Mouse (Mus musculus) erythroblast, embryonic 14.5 days (primary cell): ENCODE measurements around the gene Ptprn2. TPM values are rescaled to one million over a fixed set of nuclear protein-coding genes. Genes with fewer than 3 reads are reported as not detected.

Source experiments
- H3K27me3 ChIP-seq: 2 replicates; pipeline ENCODE4 v1.6.1; 2012; ENCODE audit warnings: inconsistent platforms; ENCODE audit not compliant: control insufficient read depth
- H3K36me3 ChIP-seq: 2 replicates; pipeline ENCODE4 v1.6.1; 2012; ENCODE audit warnings: mild to moderate bottlenecking, inconsistent platforms; ENCODE audit not compliant: control insufficient read depth
- H3K4me1 ChIP-seq: 2 replicates; pipeline ENCODE4 v1.6.1; 2012; ENCODE audit warnings: inconsistent platforms; ENCODE audit not compliant: control insufficient read depth
- H3K4me3 ChIP-seq: replicated peaks from 2 replicates; pipeline ENCODE3; 2012; ENCODE audit warnings: moderate library complexity, mild to moderate bottlenecking, inconsistent platforms
- H3K9me3 ChIP-seq: 2 replicates; pipeline ENCODE4 v1.6.1; 2012; ENCODE audit warnings: low read length, inconsistent platforms, mixed read lengths; ENCODE audit not compliant: control insufficient read depth
- GATA1 ChIP-seq: IDR thresholded peaks from 2 replicates; pipeline ENCODE4 v1.6.1; 2012; ENCODE audit warnings: low read length, inconsistent platforms, mixed read lengths
- TAL1 ChIP-seq: IDR thresholded peaks from 3 replicates; pipeline ENCODE4 v1.6.1; 2012; ENCODE audit warnings: low read length, inconsistent platforms, mixed read lengths
- polyA plus RNA-seq: library from polyadenylated mRNA; stranded (reverse); fragments of >175 nt; gene quantifications from 2 replicates; pipeline ENCODE4 v1.2.3, GENCODE M21; 2012

Gene Ptprn2
- polyA plus RNA-seq, 1 experiment, result 0.03 TPM

DNA sequence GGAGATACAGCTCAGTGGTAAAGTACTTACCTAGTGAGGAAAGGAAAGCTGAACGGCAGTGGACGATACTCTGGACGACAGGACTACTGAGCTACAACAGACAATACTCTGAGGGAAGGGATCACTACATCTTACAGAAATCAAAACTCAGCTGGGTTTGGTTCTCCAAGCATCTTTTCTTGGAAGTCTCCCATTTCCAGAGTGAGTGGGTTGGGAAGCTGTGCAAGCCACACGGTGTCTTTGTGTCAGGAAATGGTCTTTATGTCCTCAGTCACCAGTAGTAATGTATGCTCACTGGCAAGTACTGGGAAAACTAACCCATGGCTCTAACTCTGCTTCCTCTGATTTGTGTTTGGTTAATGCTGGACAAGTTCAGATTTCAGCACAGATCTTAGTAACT, 724.9 kb downstream of the Ptprn2 start:
- Histone ChIP-seq H3K27me3 (no peaks in the 10 kb centered on the region), H3K4me1 (no peaks in the 10 kb centered on the region), H3K4me3 (no peak overlapping the region), H3K9me3 (no peaks in the 10 kb centered on the region), H3K36me3 (no peaks in the 10 kb centered on the region)
- TF ChIP-seq GATA1 (no peak), TAL1 (no peak)

DNA sequence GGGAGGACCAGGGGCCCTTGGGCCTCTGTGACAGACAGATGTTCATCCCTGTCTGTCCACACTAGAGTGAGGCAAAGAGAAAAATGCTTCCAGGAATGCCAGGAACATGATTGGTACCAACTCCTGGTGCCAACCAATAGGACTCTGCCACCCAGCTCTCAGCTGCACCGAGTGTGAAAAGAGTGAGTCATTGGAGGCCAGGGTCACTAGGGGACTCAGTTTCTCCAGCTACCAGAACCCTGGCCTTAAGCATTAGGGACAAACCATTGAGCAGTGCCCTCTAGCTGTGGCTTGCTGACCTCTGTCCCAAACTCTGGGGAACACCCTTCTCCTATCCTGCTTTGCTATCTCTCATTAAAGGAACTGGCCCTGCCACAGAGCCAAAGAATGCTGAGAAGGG, 728.0 kb downstream of the Ptprn2 start:
- no peak for TF ChIP-seq TAL1
- no peak for TF ChIP-seq GATA1
- no peaks in the 10 kb centered on the region for H3K27me3 ChIP-seq
- no peak overlapping the region for H3K4me3 ChIP-seq
- H3K4me1 ChIP-seq, result no peaks in the 10 kb centered on the region
- no peaks in the 10 kb centered on the region for H3K9me3 ChIP-seq
- H3K36me3 ChIP-seq, result no peaks in the 10 kb centered on the region

DNA sequence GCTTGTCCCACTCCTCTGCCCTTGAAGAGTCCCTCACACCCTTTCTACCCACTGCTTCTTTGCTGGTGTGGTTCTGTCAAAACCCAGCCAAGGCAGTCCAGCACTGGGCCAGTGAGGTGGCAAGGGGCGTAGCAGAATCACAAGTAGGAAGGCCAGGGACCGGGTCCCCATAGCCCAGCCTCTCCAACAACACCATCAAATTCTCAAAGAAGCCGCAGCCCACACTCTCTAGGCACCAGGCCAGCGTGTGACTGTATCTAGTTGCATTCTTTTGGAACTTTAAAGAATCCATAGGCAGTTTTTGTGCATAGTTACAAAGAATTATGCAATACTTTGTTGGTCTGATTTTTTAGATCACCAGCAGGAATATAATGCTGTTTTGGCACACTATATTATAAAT, 728.8 kb downstream of the Ptprn2 start:
- TF ChIP-seq GATA1, result no peak
- TF ChIP-seq TAL1, result no peak
- H3K36me3 ChIP-seq, result no peaks in the 10 kb centered on the region
- H3K4me1 ChIP-seq, result no peaks in the 10 kb centered on the region
- H3K27me3 ChIP-seq, result no peaks in the 10 kb centered on the region
- H3K9me3 ChIP-seq, result no peaks in the 10 kb centered on the region
- H3K4me3 ChIP-seq, result no peak overlapping the region

DNA sequence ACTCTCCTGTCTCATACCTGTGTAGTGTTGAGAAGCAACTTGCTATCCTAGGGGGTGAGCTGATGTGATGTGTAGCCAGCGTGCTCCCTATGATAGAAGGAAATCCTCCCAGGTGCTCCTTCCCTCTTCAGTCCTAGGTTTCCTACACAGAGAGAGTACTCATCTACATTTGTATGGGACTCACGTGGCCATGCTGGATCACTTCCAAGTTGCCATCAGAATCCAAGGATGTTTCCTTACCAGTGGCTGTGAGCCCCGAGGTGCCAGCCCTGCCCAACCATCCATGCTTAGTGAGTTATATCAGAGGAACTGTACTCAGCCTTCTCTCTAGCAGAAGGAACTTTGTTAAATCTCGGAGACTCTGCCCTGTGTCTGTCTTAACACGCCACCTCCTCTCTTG, 729.4 kb downstream of the Ptprn2 start:
- Histone ChIP-seq H3K4me3 (no peak overlapping the region), H3K36me3 (no peaks in the 10 kb centered on the region), H3K9me3 (no peaks in the 10 kb centered on the region), H3K27me3 (no peaks in the 10 kb centered on the region), H3K4me1 (no peaks in the 10 kb centered on the region)
- TF ChIP-seq TAL1 (no peak), GATA1 (no peak)

DNA sequence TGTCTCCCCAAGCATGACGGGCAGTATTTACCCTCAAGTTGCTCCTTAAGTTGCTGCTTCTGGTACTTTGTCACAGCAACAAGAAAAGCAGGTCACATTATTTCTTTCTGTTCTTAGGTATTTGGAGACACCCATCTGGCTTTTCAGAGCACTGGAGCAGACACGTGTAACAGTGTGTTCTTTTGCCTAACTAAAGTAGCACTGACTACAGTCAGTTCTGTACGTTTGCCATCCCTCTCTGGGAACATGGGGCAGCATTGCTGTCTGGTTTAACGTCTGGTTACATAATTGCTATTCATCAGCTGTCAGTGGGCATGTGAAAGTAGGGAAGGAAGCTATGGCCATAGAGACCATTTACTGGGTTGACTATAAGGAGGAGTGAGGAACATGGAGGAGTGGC, 736.4 kb downstream of the Ptprn2 start:
- Histone ChIP-seq H3K27me3 (no peaks in the 10 kb centered on the region), H3K36me3 (no peaks in the 10 kb centered on the region), H3K9me3 (no peaks in the 10 kb centered on the region), H3K4me3 (no peak overlapping the region), H3K4me1 (no peaks in the 10 kb centered on the region)
- no peak for TF ChIP-seq TAL1
- no peak for TF ChIP-seq GATA1

DNA sequence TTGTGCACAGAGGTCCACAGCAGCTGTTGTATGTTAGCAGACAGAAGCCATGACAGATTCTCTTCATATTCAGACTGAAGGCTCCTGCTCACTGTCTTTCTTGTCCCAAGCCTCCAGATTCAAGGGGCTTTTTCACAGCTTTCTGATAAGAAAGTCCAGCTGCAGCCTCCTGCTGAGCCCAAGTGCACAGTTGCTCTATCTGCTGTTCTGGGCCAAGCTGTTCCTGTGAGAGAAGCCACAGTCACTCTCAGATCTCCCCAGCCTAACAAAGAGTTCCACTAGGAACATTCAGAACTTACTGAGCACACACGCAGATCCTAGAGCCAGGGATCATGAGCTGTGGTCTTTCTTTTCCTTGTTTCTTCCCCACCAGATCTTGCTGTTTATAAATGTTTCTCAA, 738.5 kb downstream of the Ptprn2 start:
- H3K27me3 ChIP-seq, result no peaks in the 10 kb centered on the region
- no peaks in the 10 kb centered on the region for H3K4me1 ChIP-seq
- no peaks in the 10 kb centered on the region for H3K36me3 ChIP-seq
- no peaks in the 10 kb centered on the region for H3K9me3 ChIP-seq
- TF ChIP-seq GATA1 (no peak), TAL1 (no peak)
- no peak overlapping the region for H3K4me3 ChIP-seq

DNA sequence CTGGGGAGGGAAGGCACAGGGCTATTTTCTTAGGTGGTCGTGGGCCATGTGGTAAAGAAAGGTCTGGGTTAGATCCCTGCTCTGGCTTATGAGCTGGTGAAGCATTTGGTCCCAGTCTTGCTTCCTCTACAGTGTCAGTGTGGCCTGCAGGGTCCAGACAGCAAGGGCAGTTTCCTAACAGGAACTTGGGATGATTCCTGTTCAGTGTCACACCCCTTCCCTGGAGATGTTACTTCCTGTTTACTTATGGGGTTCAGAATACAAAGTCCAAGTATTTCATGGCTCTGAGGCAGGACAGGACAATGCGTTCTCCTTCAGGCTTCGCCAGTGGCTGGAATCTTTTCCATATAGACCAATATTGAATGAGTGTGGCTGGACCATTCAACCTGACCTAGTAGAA, 741.7 kb downstream of the Ptprn2 start:
- no peaks in the 10 kb centered on the region for H3K36me3 ChIP-seq
- no peaks in the 10 kb centered on the region for H3K9me3 ChIP-seq
- no peak for TF ChIP-seq TAL1
- no peak for TF ChIP-seq GATA1
- H3K27me3 ChIP-seq, result no peaks in the 10 kb centered on the region
- no peaks in the 10 kb centered on the region for H3K4me1 ChIP-seq
- H3K4me3 ChIP-seq, result no peak overlapping the region

DNA sequence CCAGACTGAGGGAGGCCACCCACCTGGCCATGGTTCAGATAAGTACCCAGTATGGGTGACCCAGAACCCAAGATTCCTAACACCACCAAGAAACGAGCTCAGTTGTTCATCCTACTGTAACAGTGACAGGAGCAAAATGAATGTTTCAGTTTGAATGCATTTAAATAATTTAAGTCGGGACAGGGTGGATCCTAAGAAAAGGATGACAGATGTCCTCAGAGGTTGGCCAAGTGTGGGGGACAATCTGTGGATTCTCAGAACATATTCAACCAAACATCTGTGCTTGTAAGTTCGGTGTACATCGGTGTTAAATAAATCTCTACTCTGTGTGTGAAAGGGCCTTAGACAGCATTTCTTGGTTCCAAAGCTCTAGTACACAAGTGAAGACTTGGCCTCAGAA, 743.9 kb downstream of the Ptprn2 start:
- H3K36me3 ChIP-seq, result no peaks in the 10 kb centered on the region
- TF ChIP-seq GATA1, result no peak
- no peak for TF ChIP-seq TAL1
- no peak overlapping the region for H3K4me3 ChIP-seq
- H3K27me3 ChIP-seq, result no peaks in the 10 kb centered on the region
- no peaks in the 10 kb centered on the region for H3K9me3 ChIP-seq
- H3K4me1 ChIP-seq, result no peaks in the 10 kb centered on the region

DNA sequence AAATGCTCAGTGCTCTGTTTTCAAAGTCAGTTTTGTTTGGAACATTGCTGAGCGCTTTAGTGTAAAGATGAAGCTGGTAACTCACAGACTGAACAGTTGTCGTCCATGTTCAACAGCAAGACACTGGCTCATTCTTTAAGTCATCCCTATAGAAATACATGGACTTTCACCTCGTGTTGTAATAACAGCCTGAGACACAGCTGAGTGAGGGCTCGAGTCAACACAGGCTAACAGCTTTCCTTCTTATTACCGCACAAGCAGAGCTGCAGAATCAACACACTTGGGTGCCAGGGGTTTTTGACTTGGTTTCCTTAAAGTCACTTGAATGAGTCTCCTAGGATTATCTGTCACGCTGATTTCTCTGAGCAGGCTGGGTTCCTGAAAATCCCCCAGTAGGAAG, 744.8 kb downstream of the Ptprn2 start:
- Histone ChIP-seq H3K36me3 (no peaks in the 10 kb centered on the region), H3K4me3 (no peak overlapping the region), H3K27me3 (no peaks in the 10 kb centered on the region), H3K4me1 (no peaks in the 10 kb centered on the region), H3K9me3 (no peaks in the 10 kb centered on the region)
- TF ChIP-seq TAL1, result no peak
- TF ChIP-seq GATA1, result no peak

DNA sequence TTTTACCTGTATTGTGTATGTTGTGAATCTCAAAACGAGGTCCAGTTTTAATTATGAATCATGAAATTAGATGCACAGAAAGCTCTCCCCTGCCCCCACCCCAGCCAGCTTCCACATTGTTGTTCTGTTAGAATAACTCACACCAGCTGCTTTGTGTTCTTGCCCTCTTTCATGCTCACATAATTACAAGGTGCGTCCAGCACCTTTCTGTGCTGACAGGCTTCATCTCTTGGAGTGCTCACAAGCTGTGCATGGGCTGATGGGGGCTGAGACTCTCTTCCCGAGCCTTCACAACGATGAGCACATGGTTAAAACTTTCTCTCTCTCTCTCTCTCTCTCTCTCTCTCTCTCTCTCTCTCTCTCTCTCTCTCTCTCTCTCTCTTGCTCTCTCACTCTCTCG, 746.3 kb downstream of the Ptprn2 start:
- H3K27me3 ChIP-seq, result no peaks in the 10 kb centered on the region
- H3K9me3 ChIP-seq, result no peaks in the 10 kb centered on the region
- H3K4me3 ChIP-seq, result no peak overlapping the region
- H3K4me1 ChIP-seq, result no peaks in the 10 kb centered on the region
- TF ChIP-seq GATA1 (no peak), TAL1 (no peak)
- H3K36me3 ChIP-seq, result no peaks in the 10 kb centered on the region

DNA sequence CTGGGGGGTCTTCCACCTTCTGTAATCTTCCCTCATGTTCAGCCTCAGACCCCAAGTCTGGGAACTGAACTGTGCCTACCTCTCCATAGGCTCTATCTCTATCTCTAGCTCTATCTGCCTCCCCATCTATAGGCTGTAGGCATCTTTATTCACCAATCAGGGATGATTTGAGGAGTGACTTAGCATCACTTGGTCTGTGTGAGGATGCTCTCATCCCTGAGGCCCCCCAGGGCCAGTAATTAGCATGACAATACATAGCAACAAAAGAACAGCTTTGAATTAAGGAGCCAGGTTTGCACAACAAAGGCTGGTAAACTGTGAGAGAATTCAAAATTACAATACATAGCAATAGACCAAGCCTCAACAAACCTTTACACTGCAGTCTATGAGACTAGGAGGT, 749.6 kb downstream of the Ptprn2 start:
- H3K4me3 ChIP-seq, result no peak overlapping the region
- H3K27me3 ChIP-seq, result no peaks in the 10 kb centered on the region
- no peaks in the 10 kb centered on the region for H3K9me3 ChIP-seq
- H3K4me1 ChIP-seq, result no peaks in the 10 kb centered on the region
- TF ChIP-seq GATA1, result no peak
- no peak for TF ChIP-seq TAL1
- H3K36me3 ChIP-seq, result no peaks in the 10 kb centered on the region
